Mouse (Mus musculus): ENCODE measurements at regions not wholly inside any gene's neighbourhood (a gene's known extent, or its start where the extent isn't known, plus 50 kb on each side); places are given as distances from the start of the nearest gene placed in this dataset.
A peak's percentile ranks its signal among the peaks of the same experiment; 100 is the strongest.

DNA sequence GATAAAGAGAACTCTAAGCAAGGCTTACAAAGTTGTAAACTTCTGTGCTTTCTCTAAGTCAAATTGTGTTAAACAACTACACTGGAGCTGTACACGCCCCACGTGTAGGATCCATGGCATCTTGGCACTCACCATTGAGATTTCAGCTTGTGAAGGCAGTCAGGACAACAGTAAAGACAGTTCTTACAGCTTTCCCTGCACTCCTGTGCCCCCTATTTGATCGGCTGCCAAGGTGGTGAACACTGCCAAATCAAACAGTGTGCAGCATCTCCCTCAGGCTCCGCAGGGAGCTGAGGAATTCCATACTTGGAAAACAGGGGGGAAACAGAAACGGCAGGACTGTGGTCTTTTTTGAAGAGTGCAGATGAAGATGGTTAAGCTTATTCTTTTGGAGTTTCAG lies 112.4 kb upstream of the Mpped2 start:
- Histone ChIP-seq H3K4me3 (ENCODE audit: low read length) (no peak overlapping the region), H3K36me3 (ENCODE audit: control insufficient read depth, insufficient read depth) (no peaks in the 10 kb centered on the region), H3K27ac (ENCODE audit: low read length) (no peak overlapping the region), H3K9ac (ENCODE audit: low read length) (no peak overlapping the region), H3K27me3 (ENCODE audit: control insufficient read depth, insufficient read depth, low read length) (no peaks in the 10 kb centered on the region), H3K4me1 (ENCODE audit: control insufficient read depth, insufficient read depth, low read length) (peaks cover 8% of the 10 kb centered on the region; the same call in 1 of the 2 replicates), H3K9me3 (replicated peaks; ENCODE audit: control insufficient read depth, low read length) (no peaks in the 10 kb centered on the region), H3K4me2 (ENCODE audit: low read depth, low read length) (no peak overlapping the region)
- ATAC-seq (replicated peaks; ENCODE audit: extremely low read depth, insufficient read depth, low FRiP score), result 0 out of 2 replicates have a peak, but pooled peaks have one; percentile 37
- 18% methylated on average over 5 of the region's 5 CpGs for WGBS

DNA sequence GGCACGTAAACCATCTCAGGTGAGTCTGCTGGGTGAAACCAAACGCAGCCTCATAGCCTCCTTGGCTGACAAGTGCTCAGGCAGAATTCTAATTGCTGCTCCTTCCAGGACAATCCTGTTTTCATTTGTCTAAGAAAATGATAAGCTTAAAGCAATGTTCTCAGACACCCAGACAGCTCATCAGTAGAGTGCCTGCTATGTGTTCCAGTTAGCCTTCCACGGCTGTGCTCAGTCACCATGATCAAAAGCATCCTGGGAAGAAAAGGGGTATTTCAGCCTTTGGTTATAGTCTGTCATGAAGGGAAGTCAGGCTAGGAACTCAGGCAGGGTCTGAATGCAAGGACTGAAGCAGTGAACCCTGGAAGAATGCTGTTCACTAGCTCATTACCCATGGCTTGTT lies 71.8 kb upstream of the Mpped2 start:
- WGBS, result 77% methylated on average over 3 of the region's 3 CpGs
- ATAC-seq (replicated peaks; ENCODE audit: extremely low read depth, insufficient read depth, low FRiP score), result no peak

DNA sequence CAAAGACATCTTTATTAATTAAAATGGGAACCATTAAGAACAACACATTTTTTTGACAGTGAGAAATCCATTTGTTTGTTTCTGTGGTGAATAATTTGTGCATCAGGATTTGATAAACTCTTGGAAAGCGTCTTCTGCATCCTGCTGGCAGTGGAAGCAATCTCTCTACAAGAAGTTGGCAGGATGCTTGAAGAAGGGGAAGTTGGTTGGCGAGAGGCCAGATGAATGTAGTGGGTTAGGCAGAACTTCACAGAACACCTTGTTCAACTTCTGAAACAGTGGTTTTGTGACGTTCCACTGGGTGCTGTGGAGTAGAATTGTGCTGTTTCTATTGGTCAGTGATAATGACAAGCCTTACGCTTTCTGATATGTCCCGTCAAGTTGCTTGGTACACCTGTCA lies 70.7 kb upstream of the Mpped2 start:
- 58% methylated on average over 5 of the region's 5 CpGs for WGBS

More for the DNA sequence above, 71.8 kb upstream of the Mpped2 start:
- H3K27me3 ChIP-seq (ENCODE audit: control insufficient read depth, insufficient read depth, low read length), result no peaks in the 10 kb centered on the region
- H3K4me1 ChIP-seq (ENCODE audit: control insufficient read depth, insufficient read depth, low read length), result no peaks in the 10 kb centered on the region
- no peak overlapping the region for H3K4me3 ChIP-seq (ENCODE audit: low read length)
- no peaks in the 10 kb centered on the region for H3K9me3 ChIP-seq (replicated peaks; ENCODE audit: control insufficient read depth, low read length)
- no peak overlapping the region for H3K4me2 ChIP-seq (ENCODE audit: low read depth, low read length)
- H3K27ac ChIP-seq (ENCODE audit: low read length), result no peak overlapping the region
- no peaks in the 10 kb centered on the region for H3K36me3 ChIP-seq (ENCODE audit: control insufficient read depth, insufficient read depth)
- no peak overlapping the region for H3K9ac ChIP-seq (ENCODE audit: low read length)

DNA sequence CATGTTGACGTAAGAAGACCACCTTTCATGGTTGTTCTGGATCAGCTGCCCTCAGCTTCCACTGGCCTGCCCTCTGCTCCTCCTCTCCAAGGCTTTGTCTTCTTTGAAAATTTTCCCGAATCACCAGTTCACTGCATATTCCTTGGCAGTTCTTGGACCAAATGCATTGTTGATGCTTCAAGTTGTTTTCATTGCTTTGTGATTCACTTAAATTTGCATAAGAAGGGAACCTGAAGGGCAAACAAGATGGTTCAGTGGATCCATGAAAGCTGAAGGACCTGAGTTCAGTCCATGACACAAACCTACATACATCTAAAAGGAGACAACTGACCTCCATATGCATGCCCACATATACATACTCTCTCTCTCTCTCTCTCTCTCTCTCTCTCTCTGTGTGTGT lies 69.4 kb upstream of the Mpped2 start:
- no peak for ATAC-seq (replicated peaks; ENCODE audit: extremely low read depth, insufficient read depth, low FRiP score)
- no peak overlapping the region for H3K4me3 ChIP-seq (ENCODE audit: low read length)
- no peaks in the 10 kb centered on the region for H3K4me1 ChIP-seq (ENCODE audit: control insufficient read depth, insufficient read depth, low read length)
- no peak overlapping the region for H3K4me2 ChIP-seq (ENCODE audit: low read depth, low read length)
- no peaks in the 10 kb centered on the region for H3K9me3 ChIP-seq (replicated peaks; ENCODE audit: control insufficient read depth, low read length)
- 83% methylated on average over 2 of the region's 2 CpGs for WGBS
- no peaks in the 10 kb centered on the region for H3K36me3 ChIP-seq (ENCODE audit: control insufficient read depth, insufficient read depth)
- no peak overlapping the region for H3K9ac ChIP-seq (ENCODE audit: low read length)
- H3K27me3 ChIP-seq (ENCODE audit: control insufficient read depth, insufficient read depth, low read length), result no peaks in the 10 kb centered on the region
- H3K27ac ChIP-seq (ENCODE audit: low read length), result no peak overlapping the region

More for the DNA sequence above, 70.7 kb upstream of the Mpped2 start:
- H3K9ac ChIP-seq (ENCODE audit: low read length), result no peak overlapping the region
- H3K27ac ChIP-seq (ENCODE audit: low read length), result no peak overlapping the region
- H3K9me3 ChIP-seq (replicated peaks; ENCODE audit: control insufficient read depth, low read length), result no peaks in the 10 kb centered on the region
- no peaks in the 10 kb centered on the region for H3K27me3 ChIP-seq (ENCODE audit: control insufficient read depth, insufficient read depth, low read length)
- ATAC-seq (replicated peaks; ENCODE audit: extremely low read depth, insufficient read depth, low FRiP score), result no peak
- no peak overlapping the region for H3K4me3 ChIP-seq (ENCODE audit: low read length)
- no peak overlapping the region for H3K4me2 ChIP-seq (ENCODE audit: low read depth, low read length)
- no peaks in the 10 kb centered on the region for H3K36me3 ChIP-seq (ENCODE audit: control insufficient read depth, insufficient read depth)
- H3K4me1 ChIP-seq (ENCODE audit: control insufficient read depth, insufficient read depth, low read length), result no peaks in the 10 kb centered on the region

DNA sequence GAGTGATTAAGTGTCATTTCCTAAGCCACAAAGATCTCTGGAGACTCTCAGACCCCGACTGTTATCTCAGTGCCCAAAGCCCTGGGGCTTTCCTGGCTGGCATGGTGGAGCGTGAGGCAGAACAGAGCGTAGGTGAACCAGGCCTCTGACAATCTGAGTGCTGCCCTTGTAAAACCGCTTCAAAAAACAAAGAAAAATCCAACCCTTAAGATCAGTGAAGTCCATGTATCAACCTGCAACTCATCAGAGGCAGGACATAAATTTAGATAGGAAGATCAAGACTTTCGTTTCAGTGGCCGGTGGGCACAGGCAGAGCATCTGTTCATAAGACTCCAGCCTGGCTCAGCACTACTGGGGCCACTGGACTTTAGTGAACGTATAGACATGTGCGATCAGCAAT lies 61.1 kb upstream of the Mpped2 start:
- Histone ChIP-seq H3K9ac (ENCODE audit: low read length) (no peak overlapping the region), H3K27ac (ENCODE audit: low read length) (no peak overlapping the region), H3K4me2 (ENCODE audit: low read depth, low read length) (no peak overlapping the region), H3K9me3 (replicated peaks; ENCODE audit: control insufficient read depth, low read length) (no peaks in the 10 kb centered on the region), H3K4me1 (ENCODE audit: control insufficient read depth, insufficient read depth, low read length) (no peaks in the 10 kb centered on the region), H3K36me3 (ENCODE audit: control insufficient read depth, insufficient read depth) (no peaks in the 10 kb centered on the region), H3K27me3 (ENCODE audit: control insufficient read depth, insufficient read depth, low read length) (no peaks in the 10 kb centered on the region), H3K4me3 (ENCODE audit: low read length) (no peak overlapping the region)
- ATAC-seq (replicated peaks; ENCODE audit: extremely low read depth, insufficient read depth, low FRiP score), result no peak
- 60% methylated on average over 8 of the region's 8 CpGs for WGBS
